Mouse (Mus musculus) gastrocnemius, postnatal 36 days (tissue): ENCODE measurements around the gene Plekha4. TPM values are rescaled to one million over a fixed set of nuclear protein-coding genes. Genes with fewer than 3 reads are reported as not detected.
"Not testable (repeated sequence)": the region's sequence is repeated elsewhere in the genome, so short reads cannot be mapped to it uniquely, and the experiment has no call there.

ENCODE experiments used
- DNase-seq, 2 experiments: peaks; one replicate each; pipeline ENCODE4 v3.0.0; 2022
- intact Hi-C: fragments of 180-260 bp; cut with DNase I; formaldehyde crosslinking; loops from one replicate; pipeline ENCODE4 v1.15.1; 2025
- total RNA-seq, 2 experiments: library from RNA; stranded (reverse); gene quantifications; 2 replicates each; pipeline ENCODE4 v1.2.3; 2021

Gene Plekha4
- total RNA-seq, 2 experiments from 2014 or later = 3.0 to 4.8 TPM

DNA sequence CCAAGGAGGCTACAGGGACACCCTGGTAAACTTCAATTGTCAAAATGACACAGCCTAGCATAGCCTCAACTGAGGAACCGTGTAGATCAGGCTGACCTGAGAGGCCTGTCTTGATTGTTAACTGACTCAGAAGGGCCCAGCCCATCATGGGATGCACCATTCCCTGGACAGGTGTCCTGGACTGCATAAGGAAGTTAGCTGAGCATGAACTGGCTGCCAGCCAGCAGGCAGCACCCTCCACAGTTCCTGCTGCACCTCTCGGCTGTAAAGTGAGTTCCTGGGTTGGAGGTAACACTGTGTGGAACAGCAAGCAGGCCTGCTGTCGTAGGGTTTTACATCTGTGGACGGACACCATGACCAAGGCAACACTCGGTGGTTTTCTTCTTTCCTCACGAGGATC lies 18.5 kb upstream of the Plekha4 start:
- no peak for DNase-seq
- intact Hi-C loops = no loop called here

DNA sequence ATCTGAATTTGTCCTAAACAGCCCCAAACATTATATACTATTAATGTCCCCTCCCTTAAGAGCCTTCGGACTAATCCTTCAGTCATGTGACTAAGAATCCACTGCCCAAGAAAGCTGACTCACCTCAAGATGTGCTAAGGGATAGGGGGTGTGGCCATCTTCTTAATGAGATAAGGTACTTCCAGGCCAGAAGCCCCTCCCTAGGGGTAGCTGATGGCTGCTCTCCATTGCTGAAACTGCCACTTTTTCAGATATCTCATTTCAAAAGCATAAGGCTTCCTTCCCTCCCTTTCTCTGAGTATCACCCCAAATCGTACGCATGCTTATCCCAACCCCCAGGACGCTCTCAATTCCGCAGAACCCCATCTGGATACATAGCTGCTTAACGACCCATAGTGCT lies 17.6 kb upstream of the Plekha4 start:
- intact Hi-C loops = no loop called here

DNA sequence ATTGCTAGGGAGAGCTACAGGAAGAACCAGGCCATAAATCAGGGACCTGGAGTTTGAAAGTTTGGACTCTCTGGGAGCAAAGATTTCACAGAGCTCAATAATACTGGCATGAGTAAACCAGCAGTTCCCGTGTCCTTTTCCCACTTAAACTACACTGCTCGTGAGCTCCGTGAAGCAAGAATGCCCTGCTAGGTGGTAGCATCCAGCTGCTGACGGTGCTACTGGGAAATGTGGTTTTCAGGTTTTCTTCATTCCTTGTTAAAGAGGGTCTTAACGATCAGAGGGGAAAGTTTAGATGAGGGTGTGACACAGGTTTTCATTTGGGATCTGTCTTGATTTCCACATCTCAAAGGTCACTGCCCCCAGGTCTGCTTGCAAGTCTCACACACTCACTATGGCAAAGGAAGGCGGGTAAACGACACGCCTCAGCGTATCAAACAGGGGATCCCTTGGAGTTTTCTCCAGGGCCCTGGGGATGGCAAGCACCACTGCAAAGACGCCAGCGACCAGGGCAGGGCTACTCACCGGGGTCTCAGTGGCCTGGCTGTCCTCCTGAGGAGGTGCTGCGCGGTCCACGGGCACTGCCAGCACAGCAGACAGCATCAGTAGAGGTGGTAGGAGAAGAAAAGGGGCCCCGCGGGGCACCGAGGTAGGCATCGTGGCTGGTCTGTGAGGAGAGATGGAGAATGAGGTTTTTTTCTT lies 16.8 kb upstream of the Plekha4 start:
- DNase-seq = no peak
- intact Hi-C loops = no loop called here

More for the DNA sequence above, 17.6 kb upstream of the Plekha4 start:
- DNase-seq = no peak

GRCm38 (mm10) chr7:45509912-45510787 lies 16.0 kb upstream of the Plekha4 start, which contains the start of gene Nucb1:
Gene Nucb1, minus strand, starts transcription at chr7:45510406.
- DNase-seq = peak; percentile 89
- intact Hi-C loops = no loop called here

DNA sequence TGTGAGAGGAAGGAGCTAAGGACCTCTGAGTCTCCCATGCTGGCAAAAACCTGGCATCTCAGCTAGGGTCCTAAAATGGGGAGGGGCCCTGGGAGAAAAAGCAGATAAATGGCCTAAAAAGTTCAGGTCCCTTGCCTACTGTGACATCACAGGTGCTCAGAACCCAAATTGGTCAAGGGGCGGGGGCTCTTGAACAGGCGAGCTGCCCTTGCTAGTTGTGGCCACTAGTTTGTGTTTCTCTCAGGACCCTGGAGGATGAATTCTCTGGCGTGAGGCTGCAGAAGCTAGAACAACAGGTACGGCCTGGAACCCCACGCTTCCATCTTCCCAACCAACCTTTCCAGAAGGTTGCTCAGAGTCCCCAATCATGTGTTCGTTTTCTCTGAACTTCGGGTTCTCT lies 11.7 kb upstream of the Plekha4 start:
- DNase-seq = no peak
- intact Hi-C loops = no loop called here

- intact Hi-C loops = loop anchor here (5.0 kb wide), 1 partner anchor 38 kb away; no protein-coding TSS in a partner anchor
- no peak for DNase-seq
These were observed 10.7 kb upstream of the Plekha4 start for GRCm38 (mm10) chr7:45515436-45515835.

DNA sequence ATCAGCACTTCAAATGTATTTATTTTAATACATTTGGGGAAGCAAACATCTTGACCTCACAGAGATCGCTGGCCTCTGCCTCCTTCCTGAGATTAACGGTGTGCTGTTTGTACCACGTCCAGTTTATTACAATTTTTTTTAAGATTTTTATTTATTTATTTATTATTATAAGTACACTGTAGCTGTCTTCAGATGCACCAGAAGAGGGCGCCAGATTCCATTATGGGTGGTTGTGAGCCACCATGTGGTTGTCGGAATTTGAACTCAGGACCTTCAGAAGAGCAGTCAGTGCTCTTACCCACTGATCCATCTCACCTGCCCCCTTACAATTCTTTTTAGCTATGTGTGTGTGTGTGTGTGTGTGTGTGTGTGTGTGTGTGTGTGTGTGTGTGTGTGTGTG lies 9.3 kb upstream of the Plekha4 start:
- intact Hi-C loops = loop anchor here (5.0 kb wide), 1 partner anchor 40 kb away; no protein-coding TSS in a partner anchor
- DNase-seq = not testable (repeated sequence)

DNA sequence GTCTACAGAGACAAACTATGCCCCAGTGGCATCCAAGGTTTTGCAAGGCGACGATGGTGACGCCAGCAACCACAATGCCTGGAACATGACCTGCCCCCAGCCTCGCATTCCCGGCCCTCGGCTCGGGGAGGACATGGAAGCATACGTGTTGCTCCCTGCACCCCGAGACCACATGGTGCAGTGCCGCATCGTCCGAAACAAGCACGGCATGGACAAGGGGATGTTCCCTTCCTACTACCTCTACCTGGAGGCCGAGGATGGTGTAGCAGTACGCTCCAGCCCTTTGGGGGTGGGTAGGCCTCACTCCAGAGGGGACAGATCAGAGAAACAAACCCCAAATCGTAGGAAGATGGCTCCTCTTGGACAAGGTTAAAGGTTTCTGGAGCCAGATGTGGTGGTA lies 7.5 kb upstream of the Plekha4 start:
- DNase-seq = no peak
- intact Hi-C loops = loop anchor here (5.0 kb wide), 1 partner anchor 41 kb away; no protein-coding TSS in a partner anchor

GRCm38 (mm10) chr7:45519345-45520120 lies 6.6 kb upstream of the Plekha4 start:
- no peak for DNase-seq
- intact Hi-C loops = loop anchor here (5.0 kb wide), 1 partner anchor 42 kb away; no protein-coding TSS in a partner anchor

- intact Hi-C loops = no loop called here
These were observed 5.5 kb upstream of the Plekha4 start for GRCm38 (mm10) chr7:45520605-45521004.

GRCm38 (mm10) chr7:45521728-45522184 lies 4.4 kb upstream of the Plekha4 start:
- intact Hi-C loops = no loop called here
- peak; percentile 77 to 81 for DNase-seq

More at GRCm38 (mm10) chr7:45520605-45521004, 5.5 kb upstream of the Plekha4 start:
- no peak for DNase-seq

GRCm38 (mm10) chr7:45522194-45522752 lies 3.9 kb upstream of the Plekha4 start:
- intact Hi-C loops = no loop called here

DNA sequence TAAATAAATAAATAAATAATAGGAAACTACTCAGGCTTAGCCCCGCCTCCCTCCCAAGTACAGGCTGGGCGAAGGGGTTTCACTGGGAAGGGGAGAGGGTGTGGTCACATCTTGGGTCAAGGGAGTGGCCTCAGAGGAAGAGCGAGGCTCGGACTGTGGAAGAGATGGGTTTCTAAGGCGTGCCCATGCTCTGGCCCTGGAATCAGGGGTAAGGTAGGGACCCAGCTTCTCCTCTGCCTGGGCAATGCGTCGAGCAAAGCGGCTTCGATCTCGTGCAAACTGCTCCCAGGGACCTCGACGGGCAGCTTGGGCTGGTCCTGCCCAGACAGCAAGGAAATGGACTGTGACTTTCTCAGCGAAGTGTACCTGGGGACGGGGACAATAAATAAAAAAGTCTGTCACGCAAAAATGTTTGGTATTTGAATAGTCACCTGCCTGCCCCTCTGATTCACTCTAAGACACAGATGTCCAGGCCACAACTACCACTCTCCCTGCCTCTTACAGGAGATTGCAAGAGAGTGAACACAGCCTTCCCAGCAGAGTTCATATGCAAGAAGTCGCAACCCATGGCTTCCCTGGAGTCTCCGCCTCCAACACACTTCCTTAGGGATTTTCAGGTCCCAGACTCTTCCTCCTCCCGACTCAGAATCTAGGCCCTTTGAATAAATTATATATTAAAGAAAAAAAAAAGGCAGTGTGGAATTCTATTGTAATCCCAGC lies 3.0 kb upstream of the Plekha4 start:
- intact Hi-C loops = no loop called here
- DNase-seq = no peak

More at GRCm38 (mm10) chr7:45522194-45522752, 3.9 kb upstream of the Plekha4 start:
- DNase-seq = no peak

GRCm38 (mm10) chr7:45523678-45524170 lies 2.4 kb upstream of the Plekha4 start:
- DNase-seq = no peak
- intact Hi-C loops = no loop called here

- intact Hi-C loops = no loop called here
- DNase-seq = no peak
These were observed 1.1 kb upstream of the Plekha4 start for GRCm38 (mm10) chr7:45524841-45525621.

DNA sequence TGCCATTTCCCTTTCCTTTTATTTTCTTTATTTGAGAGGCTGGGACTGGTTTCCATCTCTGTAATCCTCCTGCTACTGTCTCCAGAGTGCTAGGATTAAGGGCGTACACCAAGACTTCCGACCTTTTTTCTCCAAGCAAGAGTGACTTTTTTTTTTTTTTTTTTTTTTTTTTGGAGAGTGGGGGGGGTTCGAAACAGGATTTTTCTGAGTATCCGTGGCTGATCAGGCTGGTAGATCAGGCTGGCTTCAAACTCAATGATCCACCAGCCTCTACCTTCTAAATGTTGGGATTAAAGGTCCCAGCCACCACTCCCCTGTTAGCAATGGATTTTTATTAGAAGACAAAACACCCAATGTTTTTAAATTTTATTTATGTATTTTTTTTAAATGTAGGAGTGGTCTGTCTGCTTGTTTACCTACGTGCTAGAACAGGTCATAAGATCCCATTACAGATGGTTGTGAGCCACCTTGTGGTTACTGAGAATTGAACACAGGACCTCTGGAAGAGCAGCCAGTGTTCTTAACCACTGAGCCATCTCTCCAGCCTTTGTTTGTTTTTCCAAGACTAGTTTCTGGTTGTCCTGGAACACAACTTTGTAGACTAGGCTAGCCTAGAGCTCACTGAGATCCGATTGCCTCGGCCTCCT lies 467 bp downstream of the Plekha4 start:
- DNase-seq = no peak
- intact Hi-C loops = no loop called here

DNA sequence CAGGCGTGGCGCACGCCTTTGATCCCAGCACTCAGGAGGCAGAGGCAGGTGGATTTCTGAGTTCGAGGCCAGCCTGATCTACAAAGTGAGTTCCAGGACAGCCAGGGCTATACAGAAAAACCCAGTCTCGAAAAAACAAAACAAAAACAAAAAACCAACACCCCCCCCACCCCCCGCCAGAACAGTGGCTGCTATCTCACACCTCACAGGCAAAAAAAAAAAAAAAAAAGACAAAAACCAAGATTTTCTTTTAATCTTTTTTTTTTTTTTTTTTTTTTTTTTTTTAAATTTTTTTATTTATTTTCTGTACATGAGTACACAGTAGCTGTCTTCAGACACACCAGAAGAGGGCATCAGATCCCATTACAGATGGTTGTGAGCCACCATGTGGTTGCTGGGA lies 1.0 kb downstream of the Plekha4 start:
- DNase-seq, intact Hi-C loops: not testable (repeated sequence)

GRCm38 (mm10) chr7:45529461-45529860 lies 3.3 kb downstream of the Plekha4 start:
- intact Hi-C loops = no loop called here
- no peak for DNase-seq
